Mouse (Mus musculus) spleen, postnatal 10 days (tissue): Measurements from ENCODE around the gene Adamts9.

Experiments used
- DNase-seq, 2 experiments: peaks; one replicate each; pipeline ENCODE4 v3.0.0; 2021 to 2022; ENCODE audit warnings: low spot score in 2 of 2

Adamts9 gene

GRCm38 (mm10) chr6:92804254-92804971 lies 138.9 kb downstream of the Adamts9 start:
- no peak for DNase-seq

DNA sequence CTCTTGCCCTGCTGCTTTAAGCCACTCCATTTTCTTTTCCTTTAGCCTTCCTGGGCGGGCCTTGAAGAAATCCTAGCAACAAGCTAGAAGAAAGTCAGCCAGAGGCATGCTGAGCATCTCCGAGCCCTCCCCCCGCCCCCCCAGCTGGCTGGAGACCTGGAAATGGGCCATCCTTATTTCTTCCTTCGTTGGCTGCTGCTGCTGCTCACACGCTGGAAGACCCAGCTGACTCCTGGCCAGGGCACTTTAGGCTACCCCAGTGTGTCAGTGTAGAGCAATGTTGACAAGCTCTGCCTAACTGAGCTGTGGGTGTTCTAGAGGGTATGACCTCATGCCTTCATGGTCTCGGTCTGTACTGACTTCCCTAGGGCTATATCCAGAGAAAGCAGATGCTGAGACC lies 140.1 kb downstream of the Adamts9 start:
- no peak for DNase-seq

DNA sequence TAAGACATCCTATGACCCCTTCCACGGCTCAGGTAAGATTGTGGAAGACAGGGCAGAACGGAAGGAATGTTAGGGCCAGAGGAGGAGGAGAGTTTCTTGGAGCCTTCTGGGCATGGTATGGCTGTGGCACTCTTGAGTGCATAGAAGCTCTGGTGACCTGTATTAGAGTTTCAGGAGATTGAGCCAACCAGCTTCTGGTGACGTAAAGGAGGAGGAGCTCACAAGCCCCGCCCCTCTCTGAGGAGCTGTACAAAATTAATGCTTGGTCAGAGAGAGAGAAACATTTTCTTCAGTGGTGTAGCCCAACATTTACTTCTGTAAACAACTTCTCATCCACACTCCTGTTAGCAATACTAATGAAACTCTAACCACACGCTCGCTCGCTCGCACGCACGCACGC lies 140.9 kb downstream of the Adamts9 start:
- DNase-seq = no peak

DNA sequence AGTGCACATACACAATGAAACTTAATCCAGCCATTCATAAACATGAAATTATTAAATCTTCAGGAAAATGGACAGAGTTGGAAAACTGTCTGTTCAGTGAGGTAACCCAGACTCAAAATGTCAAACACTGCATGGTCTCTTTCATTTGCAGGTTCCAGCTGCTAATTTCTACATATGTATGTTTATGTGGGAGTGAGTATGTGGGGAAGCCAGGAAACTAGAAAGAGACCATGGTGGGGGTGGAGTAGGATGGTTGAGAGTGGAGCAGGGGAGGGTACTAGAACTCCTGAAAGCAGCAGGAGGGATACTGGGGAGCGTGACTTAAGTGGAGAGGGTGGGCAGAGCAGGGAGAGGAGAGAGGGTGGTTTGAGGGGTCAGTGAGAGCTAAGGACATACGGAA lies 141.8 kb downstream of the Adamts9 start:
- no peak for DNase-seq

GRCm38 (mm10) chr6:92793804-92794203 lies 149.5 kb downstream of the Adamts9 start:
- DNase-seq = no peak

- DNase-seq = peak in 1 of 2 experiments; percentile 61
These were observed 155.9 kb downstream of the Adamts9 start for GRCm38 (mm10) chr6:92787376-92787712.

DNA sequence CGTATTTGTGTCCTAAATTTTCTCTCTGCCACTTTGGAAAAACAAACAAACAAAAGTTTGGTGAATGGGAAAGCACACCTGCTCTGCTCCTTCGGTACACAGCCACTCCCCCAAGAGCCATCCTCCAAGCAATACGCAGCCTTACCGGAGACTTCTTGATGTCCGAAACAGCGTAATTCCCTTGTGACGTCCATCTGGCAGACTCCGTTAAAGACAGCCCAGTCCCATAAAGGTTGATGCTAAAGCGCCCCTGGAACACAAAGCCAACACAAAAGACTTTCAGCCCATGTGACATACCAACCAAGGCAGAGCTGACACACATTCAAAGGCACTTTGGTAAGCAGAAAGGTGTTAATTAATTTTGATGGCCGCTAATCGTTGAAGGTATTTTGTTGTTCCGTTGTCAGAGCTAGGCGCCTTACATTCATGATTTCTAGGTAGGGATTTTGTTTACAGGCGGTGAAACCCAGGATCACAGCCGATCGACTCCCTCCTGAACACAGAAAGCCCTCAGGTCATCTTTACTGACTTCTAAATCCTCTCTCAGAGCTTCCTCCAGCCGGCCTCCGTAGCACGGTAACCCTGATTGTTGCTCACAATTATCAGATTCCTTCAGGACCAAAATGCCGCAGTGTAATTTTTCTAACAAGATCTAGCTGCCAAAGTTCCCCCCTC lies 156.5 kb downstream of the Adamts9 start:
- DNase-seq = no peak

DNA sequence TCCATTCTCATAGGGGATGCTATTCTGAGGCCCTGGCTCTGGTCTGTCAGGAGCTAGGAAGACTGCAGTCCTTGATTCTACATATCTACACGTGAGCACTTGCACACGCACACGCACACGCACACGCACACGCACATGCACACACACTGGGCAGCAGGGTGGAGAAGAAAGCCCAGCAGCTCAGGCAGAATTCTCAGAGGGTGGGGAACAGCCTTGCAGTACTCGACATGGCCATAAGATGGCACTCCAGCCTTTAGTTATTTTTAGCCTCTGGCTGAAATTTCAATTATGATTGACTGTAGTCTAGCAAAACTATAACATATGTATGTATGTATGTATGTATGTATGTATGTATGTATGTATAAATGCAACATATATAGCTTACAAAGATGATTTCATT lies 158.5 kb downstream of the Adamts9 start:
- DNase-seq = peak in 1 of 2 experiments; percentile 40

GRCm38 (mm10) chr6:92781446-92781845 lies 161.8 kb downstream of the Adamts9 start:
- DNase-seq = no peak

- DNase-seq = no peak
These were observed 163.4 kb downstream of the Adamts9 start for GRCm38 (mm10) chr6:92779935-92780205.

DNA sequence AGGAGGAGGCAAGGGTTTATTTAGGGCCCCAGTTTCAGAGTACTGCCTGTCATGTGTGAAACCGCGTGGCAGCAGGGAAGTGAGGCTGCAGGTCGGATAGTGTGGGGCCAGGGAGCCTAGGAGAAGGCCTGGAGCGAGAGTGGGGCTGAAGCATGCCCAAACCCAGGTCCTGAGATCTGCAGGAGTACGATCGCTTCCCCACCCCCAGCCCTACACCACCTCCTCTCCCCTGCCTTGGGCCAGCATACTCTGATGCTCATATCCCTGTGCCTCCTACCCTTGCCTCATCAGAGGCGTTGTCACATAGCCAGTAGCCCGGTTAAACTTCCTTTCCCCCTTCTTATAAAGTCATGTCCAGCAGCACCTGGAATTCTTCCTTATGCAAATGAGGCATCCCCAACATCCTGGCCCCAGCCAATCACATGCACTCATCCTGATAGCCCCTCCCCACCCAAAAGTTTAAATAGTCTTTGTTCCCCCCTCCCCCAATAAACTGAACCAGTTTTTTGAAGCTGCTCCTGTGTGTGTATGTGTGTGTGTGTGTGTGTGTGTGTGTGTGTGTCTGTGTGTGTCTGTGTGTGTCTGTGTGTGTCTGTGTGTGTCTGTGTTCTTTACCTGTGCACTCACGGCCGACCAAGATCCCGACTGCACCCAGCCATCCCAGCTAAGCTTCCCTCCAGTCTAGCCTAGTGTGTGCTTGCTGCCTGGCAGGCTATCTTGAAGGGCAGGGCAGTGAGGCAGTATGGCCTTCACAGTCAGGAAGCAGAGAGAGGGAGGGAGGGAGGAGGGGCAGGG lies 164.0 kb downstream of the Adamts9 start:
- no peak for DNase-seq

DNA sequence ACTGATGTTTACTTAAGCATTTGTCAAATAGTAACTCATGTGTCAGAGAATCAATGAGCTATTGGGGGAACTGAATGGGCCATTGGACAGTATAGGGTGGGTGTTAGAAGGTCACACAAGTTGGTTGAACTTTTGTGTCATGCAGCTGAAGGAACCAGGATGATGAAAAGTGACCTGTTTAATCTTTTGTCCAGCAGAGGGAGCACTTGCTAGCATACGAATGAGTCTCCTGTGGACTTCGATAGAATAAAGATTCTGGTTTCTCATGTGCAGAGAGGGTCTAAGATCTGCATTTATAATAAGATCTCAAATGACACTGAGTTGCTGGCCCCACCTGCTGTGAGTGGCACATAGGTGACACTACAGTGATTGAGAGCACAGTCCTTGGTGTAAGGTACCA lies 166.9 kb downstream of the Adamts9 start:
- DNase-seq = no peak

DNA sequence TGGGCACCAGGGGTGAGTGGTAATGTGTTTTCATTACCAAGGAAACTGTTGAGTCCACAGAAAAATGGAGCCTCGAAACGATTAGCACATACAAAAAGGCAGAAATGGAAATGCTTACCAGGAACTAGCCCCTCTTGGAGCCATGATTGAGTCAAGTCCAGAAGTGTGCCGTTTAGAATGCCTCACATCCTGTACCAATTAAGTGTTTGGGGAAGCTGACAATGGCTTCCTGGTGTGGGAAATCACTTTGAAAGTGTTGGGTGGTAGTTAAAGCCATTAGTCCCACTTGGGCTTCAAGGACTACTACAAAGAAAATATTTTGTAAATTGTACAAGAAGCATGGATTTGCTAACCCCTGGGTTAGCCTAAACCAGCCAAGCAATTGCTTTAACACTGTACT lies 180.9 kb downstream of the Adamts9 start:
- no peak for DNase-seq

GRCm38 (mm10) chr6:92759616-92760015 lies 183.7 kb downstream of the Adamts9 start:
- no peak for DNase-seq

DNA sequence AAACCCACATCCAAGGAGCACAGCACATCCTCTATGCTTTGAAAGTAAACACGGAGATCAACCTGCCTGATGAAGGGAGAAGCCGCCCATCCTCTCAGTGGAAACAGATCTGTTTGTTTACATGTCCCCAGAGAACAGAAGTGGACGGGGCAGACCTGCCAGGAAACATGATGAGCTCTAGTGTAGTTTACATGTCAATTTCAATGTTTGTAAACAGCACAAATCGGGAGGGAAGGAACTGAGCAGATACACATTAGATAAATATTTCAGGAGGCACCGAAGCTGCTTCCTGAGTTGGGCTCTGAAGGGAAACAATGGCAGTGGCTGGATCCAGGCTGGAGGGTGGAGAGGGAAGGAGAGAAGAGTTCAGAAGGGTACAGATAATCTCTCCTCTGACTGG lies 187.5 kb downstream of the Adamts9 start:
- DNase-seq = no peak

DNA sequence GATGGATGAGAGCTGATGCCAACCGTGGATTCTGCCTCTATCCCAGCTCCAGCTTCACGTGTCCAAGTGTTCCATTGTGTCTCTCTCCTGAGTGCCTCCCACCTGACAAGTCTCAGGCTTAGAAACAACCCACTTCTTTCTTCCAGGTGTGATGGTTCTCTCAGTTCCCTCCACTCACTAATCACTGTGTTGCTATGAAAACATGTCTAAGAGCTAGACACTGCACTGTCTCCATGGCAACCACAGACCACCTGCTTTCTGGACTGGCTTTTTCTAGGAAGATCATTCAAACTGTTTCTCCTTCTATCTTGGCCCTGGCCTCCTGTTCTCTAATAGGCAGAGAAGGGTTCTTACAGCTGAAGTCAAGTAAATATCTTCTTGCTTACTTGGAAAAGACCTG lies 190.6 kb downstream of the Adamts9 start:
- no peak for DNase-seq

DNA sequence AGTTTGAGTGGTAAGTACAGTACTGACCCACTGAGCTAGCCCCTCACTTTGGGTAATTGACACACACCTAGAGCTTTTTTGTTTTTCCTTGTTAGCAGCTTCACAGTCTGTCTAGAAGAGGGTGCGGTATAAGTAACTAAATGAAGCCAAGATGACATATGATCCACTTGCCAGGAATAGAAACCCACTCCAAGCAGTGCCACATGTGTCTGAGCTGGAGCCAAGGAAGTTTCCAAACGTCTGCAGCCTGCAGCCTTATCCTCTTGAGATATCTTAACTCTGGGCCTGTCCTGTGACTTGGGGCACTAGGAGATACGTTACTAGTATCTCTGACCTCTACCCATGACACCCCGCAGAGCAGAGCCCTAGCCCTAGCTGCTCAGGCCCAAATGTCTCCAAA lies 193.9 kb downstream of the Adamts9 start:
- no peak for DNase-seq

DNA sequence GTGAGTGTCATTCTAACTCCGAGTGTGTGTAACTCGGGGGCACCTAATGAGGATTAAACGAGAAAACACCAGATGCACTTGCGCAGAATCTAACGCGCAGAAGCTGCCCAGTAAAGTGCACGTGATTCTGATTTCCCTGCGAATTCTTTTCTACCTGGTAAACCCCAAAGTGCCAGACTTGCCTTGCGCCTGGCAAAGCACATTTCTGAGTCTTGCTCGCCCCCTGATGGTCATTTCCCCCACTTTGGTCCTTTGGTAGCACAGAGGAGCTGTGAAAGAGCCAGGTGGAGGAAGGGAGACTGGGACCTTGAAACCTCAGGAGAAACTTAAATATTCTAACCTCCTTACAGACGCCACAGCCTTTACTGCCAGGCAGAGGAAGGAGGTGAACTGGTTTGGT lies 199.7 kb downstream of the Adamts9 start:
- DNase-seq = peak in 1 of 2 experiments; percentile 18

DNA sequence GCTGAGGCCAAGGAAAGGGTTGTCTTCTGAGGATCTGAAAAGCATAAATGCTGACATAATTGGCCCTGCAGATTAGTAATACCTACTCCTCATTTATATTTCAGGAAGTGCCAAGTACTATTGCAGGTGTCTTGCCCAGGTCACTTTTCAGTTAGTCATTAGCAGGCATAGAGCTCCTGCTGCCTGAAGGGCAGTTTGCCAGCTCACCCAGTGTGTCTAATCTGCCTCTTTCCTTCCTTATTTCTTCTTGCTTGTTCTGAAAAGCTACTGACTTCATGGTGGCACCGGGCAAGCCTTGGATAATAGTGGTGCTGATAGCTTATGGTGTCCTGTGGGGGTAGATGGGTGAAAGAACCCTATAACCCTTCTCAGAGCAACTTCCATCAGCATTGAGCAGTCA lies 206.2 kb downstream of the Adamts9 start:
- no peak for DNase-seq

GRCm38 (mm10) chr6:92733651-92734050 lies 209.6 kb downstream of the Adamts9 start:
- no peak for DNase-seq

- DNase-seq = no peak
These were observed 214.8 kb downstream of the Adamts9 start for GRCm38 (mm10) chr6:92728514-92728913.

- DNase-seq = peak; percentile 10 to 67
These were observed 215.2 kb downstream of the Adamts9 start for GRCm38 (mm10) chr6:92728084-92728483.

GRCm38 (mm10) chr6:92727351-92727986 lies 215.8 kb downstream of the Adamts9 start:
- no peak for DNase-seq
